Mouse (Mus musculus) testis, adult 2 months (tissue): ENCODE results near the gene 1700086D15Rik.

Experiments
- CTCF ChIP-seq: fragments of 200-500 bp; IDR thresholded peaks from 2 replicates; pipeline ENCODE4 v1.5.1; 2012; ENCODE audit warnings: low read depth, mild to moderate bottlenecking, inconsistent platforms, low read length, moderate library complexity; ENCODE audit not compliant: control insufficient read depth, insufficient read depth, insufficient replicate concordance
- POLR2A ChIP-seq: fragments of 200-500 bp; IDR thresholded peaks from 2 replicates; pipeline ENCODE4 v1.6.1; 2012; ENCODE audit warnings: low read depth, mild to moderate bottlenecking, inconsistent platforms, low read length, moderate library complexity; ENCODE audit not compliant: control insufficient read depth

GRCm38 (mm10) chr11:65115811-65116210 lies 43.9 kb downstream of the 1700086D15Rik start:
- TF ChIP-seq POLR2A (no peak), CTCF (no peak)
